Mouse (Mus musculus): ENCODE results near the gene Yipf3.

DNA sequence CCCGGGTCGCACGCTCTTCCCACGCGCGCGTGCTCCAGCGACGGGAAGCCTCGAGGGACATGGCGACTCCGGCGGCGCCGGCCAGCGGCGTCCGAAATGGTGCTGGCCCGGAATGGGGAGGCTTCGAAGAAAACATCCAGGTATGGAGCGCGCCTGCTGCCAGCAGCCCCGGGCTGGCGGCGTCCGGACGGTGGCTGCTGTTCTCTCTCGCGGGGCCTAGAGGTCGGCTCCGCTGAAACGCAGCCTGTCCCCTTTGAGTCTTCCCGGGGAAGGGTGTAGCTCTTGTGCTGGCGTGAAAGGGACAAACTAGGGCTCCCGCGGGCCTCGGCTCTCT is 276 bp downstream of the Yipf3 start:
- no peak for TF ChIP-seq CTCF (conservative IDR thresholded peaks at IDR 0.05 in 1 of 2, IDR thresholded peaks at IDR 0.05 in 1 of 2; ENCODE audit: low read depth in 2 of 2, low read length in 2 of 2)
- TF ChIP-seq ETS1 (conservative IDR thresholded peaks at IDR 0.05; ENCODE audit: low read depth, low read length): no peak
- no peak for TF ChIP-seq TCF12 (IDR thresholded peaks at IDR 0.05; ENCODE audit: low read depth, low read length)
